Comparison of ENCODE assay signal across 16 mouse cellular contexts in the genomic region with DNA sequence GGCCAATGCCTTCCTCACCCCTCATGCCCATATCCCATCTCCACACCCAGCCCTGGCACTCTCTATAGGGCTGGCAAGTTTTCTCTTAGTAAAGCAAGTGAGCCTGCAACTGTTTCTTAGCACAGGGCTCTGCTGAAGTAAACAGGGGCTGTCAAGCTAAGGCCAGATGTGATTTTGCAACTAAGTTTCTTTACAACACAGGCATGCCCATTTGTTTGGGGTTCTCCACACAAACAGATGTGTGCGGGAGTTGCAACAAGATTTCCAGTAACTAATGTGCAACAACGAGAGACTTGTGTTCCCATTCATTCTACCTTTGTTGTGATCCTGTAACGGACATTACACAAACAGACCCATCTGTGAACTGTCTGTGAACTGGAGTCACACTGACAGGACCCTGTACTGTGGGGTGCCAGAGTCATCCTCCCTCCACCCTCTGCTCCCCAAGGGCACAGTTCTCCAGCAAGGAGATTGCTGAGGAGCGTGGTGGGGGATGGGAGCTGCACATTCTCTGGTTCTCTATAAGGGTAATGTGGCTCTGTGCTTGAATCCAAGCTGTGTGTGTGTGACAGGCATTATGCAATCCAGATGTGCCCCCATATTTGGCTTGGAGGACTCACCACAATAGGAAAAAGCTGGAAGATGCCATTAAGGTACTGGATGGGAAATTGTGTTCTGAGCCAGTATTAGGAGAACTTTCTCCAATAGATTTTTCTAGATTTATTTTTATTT. TPM values are rescaled to one million over a fixed set of nuclear protein-coding genes. Genes with fewer than 3 reads are reported as not detected.
A peak's percentile ranks its signal among the peaks of the same experiment; 100 is the strongest.
DNase-seq lines count a peak whose midpoint lies in the region; ATAC-seq and TF ChIP-seq lines count a peak whose summit lies in the region.
"Had no signal": no experiment of that assay in that cellular context is flagged by ENCODE, and none has a peak within 500 bp of the region (broad histone marks: within the 10 kb centered on the region; RNA-seq: fewer than 3 reads in every experiment).

No protein-coding gene starts in this region.

- no peaks in the 10 kb centered on the region for H3K79me2 ChIP-seq in liver, adult 2 months (ENCODE audit: control insufficient read depth, insufficient read depth, low read length)

- no peaks in the 10 kb centered on the region for H3K27me3 ChIP-seq in liver, adult 2 months (ENCODE audit: control insufficient read depth, insufficient read depth, low read length)
- H3K27me3 ChIP-seq in liver, postnatal 0 days (ENCODE audit: insufficient read depth, low read length) = no peaks in the 10 kb centered on the region
- H3K27me3 ChIP-seq in embryonic facial prominence, embryonic 15.5 days = no peaks in the 10 kb centered on the region; the same call in 1 of the 2 replicates
- no peaks in the 10 kb centered on the region for H3K27me3 ChIP-seq in limb, embryonic 15.5 days
- H3K27me3 ChIP-seq in forebrain, embryonic 14.5 days (replicated peaks; ENCODE audit: control insufficient read depth, insufficient read depth, low read length) = no peaks in the 10 kb centered on the region
- H3K27me3 ChIP-seq: neural tube, embryonic 15.5 days had no signal

- H3K9ac ChIP-seq in liver, adult 2 months (ENCODE audit: low read depth, low read length) = no peak overlapping the region
- H3K9ac ChIP-seq in liver, postnatal 0 days (replicated peaks) = no peak overlapping the region
- H3K9ac ChIP-seq in embryonic facial prominence, embryonic 15.5 days = no peak overlapping the region
- H3K9ac ChIP-seq in limb, embryonic 15.5 days = no peak overlapping the region
- H3K9ac ChIP-seq in forebrain, embryonic 14.5 days (ENCODE audit: low read length) = no peak overlapping the region
- H3K9ac ChIP-seq: heart, embryonic 12.5 days; liver, embryonic 14.5 days; neural tube, embryonic 15.5 days had no signal

- no peak for TF ChIP-seq CTCF in liver, adult 2 months (IDR thresholded peaks at IDR 0.05; ENCODE audit: low read depth, low read length)
- no peak for TF ChIP-seq CTCF in liver, postnatal 0 days (IDR thresholded peaks at IDR 0.05; ENCODE audit: low read depth)

- ATAC-seq in liver, postnatal 0 days = no peak
- ATAC-seq in embryonic facial prominence, embryonic 15.5 days (ENCODE audit: insufficient number of reproducible peaks, low FRiP score, low TSS enrichment, low read depth) = peak; percentile 49; the same call in 1 of the 2 replicates
- ATAC-seq in limb, embryonic 15.5 days (ENCODE audit: insufficient number of reproducible peaks, low FRiP score, low TSS enrichment, low read depth) = no peak
- ATAC-seq in forebrain, embryonic 14.5 days = no peak

- H3K4me2 ChIP-seq in liver, postnatal 0 days (ENCODE audit: low read depth, low read length) = no peak overlapping the region
- 0 out of 2 replicates have a peak overlapping the region, but pooled peaks have one; percentile 9 for H3K4me2 ChIP-seq in embryonic facial prominence, embryonic 15.5 days (replicated peaks)
- no peak overlapping the region for H3K4me2 ChIP-seq in limb, embryonic 15.5 days
- H3K4me2 ChIP-seq in forebrain, embryonic 14.5 days (ENCODE audit: low read length) = no peak overlapping the region
- H3K4me2 ChIP-seq: heart, embryonic 12.5 days; neural tube, embryonic 15.5 days had no signal

- DNase-seq in liver, adult 2 months (ENCODE audit: extremely low read depth, low read depth, low spot score) = no peak
- no peak for DNase-seq in liver, postnatal 0 days
- peak; percentile 53 for DNase-seq in embryo, embryonic 11 days
- DNase-seq in liver = no peak
- no peak for DNase-seq in forebrain, embryonic 14.5 days (ENCODE audit: low spot score)
- no peak for DNase-seq in gastrocnemius, postnatal 25 days
- DNase-seq: heart, postnatal 4 days; kidney, adult 8-10 months; thymus, postnatal 14 days had no signal

- no peaks in the 10 kb centered on the region for H3K9me3 ChIP-seq in liver, postnatal 0 days (ENCODE audit: low read length)
- no peaks in the 10 kb centered on the region for H3K9me3 ChIP-seq in embryonic facial prominence, embryonic 15.5 days (replicated peaks)
- no peaks in the 10 kb centered on the region for H3K9me3 ChIP-seq in limb, embryonic 15.5 days
- no peaks in the 10 kb centered on the region for H3K9me3 ChIP-seq in forebrain, embryonic 14.5 days (replicated peaks; ENCODE audit: control insufficient read depth, low read length)
- H3K9me3 ChIP-seq: heart, embryonic 12.5 days; neural tube, embryonic 15.5 days had no signal

- no peak for TF ChIP-seq EP300 in liver, postnatal 0 days (IDR thresholded peaks at IDR 0.05; ENCODE audit: low read depth)

- no peak overlapping the region for H3K4me3 ChIP-seq in liver, adult 2 months (ENCODE audit: insufficient read depth, low read depth, low read length)
- H3K4me3 ChIP-seq in liver, postnatal 0 days (ENCODE audit: low read depth, low read length) = no peak overlapping the region
- no peak overlapping the region for H3K4me3 ChIP-seq in embryonic facial prominence, embryonic 15.5 days (replicated peaks)
- H3K4me3 ChIP-seq in limb, embryonic 15.5 days = no peak overlapping the region
- no peak overlapping the region for H3K4me3 ChIP-seq in forebrain, embryonic 14.5 days (ENCODE audit: low read depth, low read length)
- H3K4me3 ChIP-seq: heart, embryonic 12.5 days; left cerebral cortex, adult 2 months; megakaryocyte, embryonic 14.5 days; neural tube, embryonic 15.5 days had no signal

- no peaks in the 10 kb centered on the region for H3K36me3 ChIP-seq in liver, adult 2 months (ENCODE audit: control insufficient read depth, insufficient read depth, low read length)
- H3K36me3 ChIP-seq in liver, postnatal 0 days (replicated peaks; ENCODE audit: insufficient read depth, low read length) = no peaks in the 10 kb centered on the region
- H3K36me3 ChIP-seq in embryonic facial prominence, embryonic 15.5 days = no peaks in the 10 kb centered on the region
- H3K36me3 ChIP-seq in limb, embryonic 15.5 days = no peaks in the 10 kb centered on the region
- no peaks in the 10 kb centered on the region for H3K36me3 ChIP-seq in forebrain, embryonic 14.5 days (ENCODE audit: control insufficient read depth, insufficient read depth, low read length)
- H3K36me3 ChIP-seq: heart, embryonic 12.5 days; neural tube, embryonic 15.5 days had no signal

- no peaks in the 10 kb centered on the region for H3K4me1 ChIP-seq in liver, adult 2 months (ENCODE audit: control insufficient read depth, insufficient read depth, low read length)
- H3K4me1 ChIP-seq in liver, postnatal 0 days (ENCODE audit: insufficient read depth) = no peaks in the 10 kb centered on the region
- H3K4me1 ChIP-seq in embryonic facial prominence, embryonic 15.5 days = peaks cover 19% of the 10 kb centered on the region
- peaks cover 6% of the 10 kb centered on the region; the same call in 1 of the 2 replicates for H3K4me1 ChIP-seq in limb, embryonic 15.5 days
- H3K4me1 ChIP-seq in forebrain, embryonic 14.5 days (ENCODE audit: control insufficient read depth, insufficient read depth, low read length) = no peaks in the 10 kb centered on the region
- H3K4me1 ChIP-seq: heart, embryonic 12.5 days; megakaryocyte, embryonic 14.5 days; neural tube, embryonic 15.5 days had no signal

- peak overlapping the region; percentile 43; the same call in 1 of the 2 replicates for H3K27ac ChIP-seq in liver, adult 2 months (replicated peaks; ENCODE audit: insufficient read depth, low read depth, low read length)
- H3K27ac ChIP-seq in liver, postnatal 0 days (ENCODE audit: low read depth) = no peak overlapping the region
- H3K27ac ChIP-seq in embryonic facial prominence, embryonic 15.5 days (replicated peaks) = peak overlapping the region; percentile 84
- peak overlapping the region; percentile 58 for H3K27ac ChIP-seq in limb, embryonic 15.5 days
- H3K27ac ChIP-seq in forebrain, embryonic 14.5 days (ENCODE audit: low read depth, low read length) = no peak overlapping the region
- H3K27ac ChIP-seq: left cerebral cortex, adult 2 months; liver, embryonic 14.5 days; neural tube, embryonic 15.5 days had no signal

- WGBS in liver, adult 2 months = 67% methylated on average over 4 of the region's 4 CpGs
- WGBS in liver, postnatal 0 days (ENCODE audit: insufficient replicate concordance) = 58% methylated on average over 4 of the region's 4 CpGs
- 24% methylated on average over 4 of the region's 4 CpGs for WGBS in embryonic facial prominence, embryonic 15.5 days
- 45% methylated on average over 4 of the region's 4 CpGs for WGBS in limb, embryonic 15.5 days
- 81% methylated on average over 4 of the region's 4 CpGs for WGBS in forebrain, embryonic 14.5 days

- no peak for TF ChIP-seq POLR2A in liver, adult 2 months (IDR thresholded peaks at IDR 0.05; ENCODE audit: extremely low read depth, insufficient read depth, low read length)

RNA-seq across cellular contexts. Expression of a gene that starts 15.7 kb away (rescaled TPM):
- total RNA-seq in liver, adult 2 months (2014; rRNA removed) = 0.54 and 0.55 TPM in 2 replicates
- polyA plus RNA-seq in liver, adult 2 months (2012; rRNA removed) = 1.2 and 1.6 TPM in 2 replicates
- 1.5 and 1.8 TPM in 2 replicates for polyA plus RNA-seq in liver, postnatal 0 days (2015; fragmentation: Nextera tagmentation; extraction: Ambion mirVana)
- 18.4 and 21.5 TPM in 2 replicates for polyA plus RNA-seq in embryonic facial prominence, embryonic 15.5 days (2015; fragmentation: Nextera tagmentation; extraction: Ambion mirVana)
- 12.1 and 16.4 TPM in 2 replicates for polyA plus RNA-seq in limb, embryonic 15.5 days (2015; fragmentation: Nextera tagmentation; extraction: Ambion mirVana)
- polyA plus RNA-seq in forebrain, embryonic 14.5 days (2014; fragmentation: Nextera tagmentation; extraction: Ambion mirVana) = 0.88 and 1.4 TPM in 2 replicates
- 1 to 10 TPM; 3.0 to 3.2 TPM for total RNA-seq in gastrocnemius, postnatal 25 days (2021)

RNA-seq across cellular contexts. Expression of a gene that starts 33.6 kb away (rescaled TPM):
- 2.1 and 3.2 TPM in 2 replicates for total RNA-seq in liver, adult 2 months (2014; rRNA removed)
- 2.2 and 2.6 TPM in 2 replicates for polyA plus RNA-seq in liver, adult 2 months (2012; rRNA removed)
- polyA plus RNA-seq in liver, postnatal 0 days (2015; fragmentation: Nextera tagmentation; extraction: Ambion mirVana) = 1.5 and 1.7 TPM in 2 replicates
- polyA plus RNA-seq in embryonic facial prominence, embryonic 15.5 days (2015; fragmentation: Nextera tagmentation; extraction: Ambion mirVana) = 8.4 and 9.0 TPM in 2 replicates
- polyA plus RNA-seq in limb, embryonic 15.5 days (2015; fragmentation: Nextera tagmentation; extraction: Ambion mirVana) = 9.0 and 9.1 TPM in 2 replicates
- 6.1 and 8.3 TPM in 2 replicates for polyA plus RNA-seq in forebrain, embryonic 14.5 days (2014; fragmentation: Nextera tagmentation; extraction: Ambion mirVana)
- 1 to 10 TPM; 1.5 to 1.6 TPM for total RNA-seq in gastrocnemius, postnatal 25 days (2021)

RNA-seq across cellular contexts. Expression of a gene that starts 41.6 kb away (rescaled TPM):
- 22.6 and 24.1 TPM in 2 replicates for total RNA-seq in liver, adult 2 months (2014; rRNA removed)
- 18.0 and 22.9 TPM in 2 replicates for polyA plus RNA-seq in liver, adult 2 months (2012; rRNA removed)
- polyA plus RNA-seq in liver, postnatal 0 days (2015; fragmentation: Nextera tagmentation; extraction: Ambion mirVana) = 4.0 and 4.3 TPM in 2 replicates
- 13.7 and 14.1 TPM in 2 replicates for polyA plus RNA-seq in embryonic facial prominence, embryonic 15.5 days (2015; fragmentation: Nextera tagmentation; extraction: Ambion mirVana)
- 11.6 and 12.4 TPM in 2 replicates for polyA plus RNA-seq in limb, embryonic 15.5 days (2015; fragmentation: Nextera tagmentation; extraction: Ambion mirVana)
- polyA plus RNA-seq in forebrain, embryonic 14.5 days (2014; fragmentation: Nextera tagmentation; extraction: Ambion mirVana) = 14.5 and 15.2 TPM in 2 replicates
- 10 to 100 TPM; 16.4 to 18.9 TPM for total RNA-seq in gastrocnemius, postnatal 25 days (2021)

Comparison
In these comparisons a context has a peak if more than half of its experiments do, and no peak if none do; other contexts are left out.
1. H3K27ac ChIP-seq: peak in liver, adult 2 months (single experiment), embryonic facial prominence, embryonic 15.5 days (single experiment) and limb, embryonic 15.5 days (single experiment); none in liver, postnatal 0 days (single experiment) and forebrain, embryonic 14.5 days (single experiment).